Mouse (Mus musculus): Measurements from ENCODE around the gene Fnbp1. TPM values are rescaled to one million over a fixed set of nuclear protein-coding genes. Genes with fewer than 3 reads are reported as not detected.

The Fnbp1 gene
- polyA plus RNA-seq, 1 experiment from 2014 or later = 21.1 TPM

GRCm38 (mm10) chr2:31126048-31126447, 15.8 kb downstream of the Fnbp1 start:
- TF ChIP-seq CTCF (IDR thresholded peaks at IDR 0.05; ENCODE audit: low read depth) = no peak
- Histone ChIP-seq H3K9me3 (ENCODE audit: low read depth, low read length) (no peaks in the 10 kb centered on the region), H3K4me2 (no peak overlapping the region), H3K4me3 (ENCODE audit: low read depth, low read length) (no peak overlapping the region), H3K4me1 (ENCODE audit: insufficient read depth) (peaks cover 16% of the 10 kb centered on the region), H3K27ac (ENCODE audit: low read depth) (no peak overlapping the region), H3K36me3 (ENCODE audit: insufficient read depth) (no peaks in the 10 kb centered on the region), H3K9ac (no peak overlapping the region), H3K27me3 (ENCODE audit: insufficient read depth, low read length) (no peaks in the 10 kb centered on the region)
- WGBS = 83% methylated on average over 9 of the region's 9 CpGs
- DNase-seq (no peak), ATAC-seq (ENCODE audit: insufficient read depth) (no peak)

- Histone ChIP-seq H3K4me1 (ENCODE audit: insufficient read depth) (peaks cover 12% of the 10 kb centered on the region), H3K9ac (no peak overlapping the region), H3K9me3 (ENCODE audit: low read depth, low read length) (no peaks in the 10 kb centered on the region), H3K4me3 (ENCODE audit: low read depth, low read length) (no peak overlapping the region), H3K4me2 (no peak overlapping the region), H3K27ac (ENCODE audit: low read depth) (peak overlapping the region; percentile 19; the same call in 1 of the 2 replicates), H3K36me3 (ENCODE audit: insufficient read depth) (no peaks in the 10 kb centered on the region), H3K27me3 (ENCODE audit: insufficient read depth, low read length) (no peaks in the 10 kb centered on the region)
- DNase-seq (no peak), ATAC-seq (ENCODE audit: insufficient read depth) (no peak)
- 58% methylated on average over 7 of the region's 7 CpGs for WGBS
- no peak for TF ChIP-seq CTCF (IDR thresholded peaks at IDR 0.05; ENCODE audit: low read depth)
These were observed 16.7 kb downstream of the Fnbp1 start for GRCm38 (mm10) chr2:31125156-31125555.

GRCm38 (mm10) chr2:31124694-31125093, 17.1 kb downstream of the Fnbp1 start:
- peaks cover 12% of the 10 kb centered on the region for H3K4me1 ChIP-seq (ENCODE audit: insufficient read depth)
- no peaks in the 10 kb centered on the region for H3K36me3 ChIP-seq (ENCODE audit: insufficient read depth)
- 36% methylated on average over 2 of the region's 2 CpGs for WGBS
- no peak overlapping the region for H3K4me3 ChIP-seq (ENCODE audit: low read depth, low read length)
- DNase-seq (peak; percentile 67), ATAC-seq (ENCODE audit: insufficient read depth) (peak; percentile 45)
- H3K4me2 ChIP-seq = no peak overlapping the region
- no peaks in the 10 kb centered on the region for H3K27me3 ChIP-seq (ENCODE audit: insufficient read depth, low read length)
- TF ChIP-seq CTCF (IDR thresholded peaks at IDR 0.05; ENCODE audit: low read depth) = no peak
- H3K27ac ChIP-seq (ENCODE audit: low read depth) = peak overlapping the region; percentile 66
- no peaks in the 10 kb centered on the region for H3K9me3 ChIP-seq (ENCODE audit: low read depth, low read length)
- H3K9ac ChIP-seq = no peak overlapping the region

- no peak overlapping the region for H3K4me2 ChIP-seq
- no peak overlapping the region for H3K9ac ChIP-seq
- no peaks in the 10 kb centered on the region for H3K36me3 ChIP-seq (ENCODE audit: insufficient read depth)
- DNase-seq = no peak
- no peak overlapping the region for H3K4me3 ChIP-seq (ENCODE audit: low read depth, low read length)
- H3K27ac ChIP-seq (ENCODE audit: low read depth) = no peak overlapping the region
- H3K4me1 ChIP-seq (ENCODE audit: insufficient read depth) = peaks cover 12% of the 10 kb centered on the region
- H3K9me3 ChIP-seq (ENCODE audit: low read depth, low read length) = no peaks in the 10 kb centered on the region
- 87% methylated on average over 5 of the region's 5 CpGs for WGBS
- no peak for ATAC-seq (ENCODE audit: insufficient read depth)
- no peaks in the 10 kb centered on the region for H3K27me3 ChIP-seq (ENCODE audit: insufficient read depth, low read length)
- no peak for TF ChIP-seq CTCF (IDR thresholded peaks at IDR 0.05; ENCODE audit: low read depth)
These were observed 18.3 kb downstream of the Fnbp1 start for GRCm38 (mm10) chr2:31123493-31123892.

GRCm38 (mm10) chr2:31122806-31123205, 19.0 kb downstream of the Fnbp1 start:
- Histone ChIP-seq H3K9ac (no peak overlapping the region), H3K4me2 (no peak overlapping the region), H3K9me3 (ENCODE audit: low read depth, low read length) (no peaks in the 10 kb centered on the region), H3K4me1 (ENCODE audit: insufficient read depth) (peaks cover 12% of the 10 kb centered on the region), H3K27ac (ENCODE audit: low read depth) (no peak overlapping the region), H3K36me3 (ENCODE audit: insufficient read depth) (no peaks in the 10 kb centered on the region), H3K27me3 (ENCODE audit: insufficient read depth, low read length) (no peaks in the 10 kb centered on the region), H3K4me3 (ENCODE audit: low read depth, low read length) (no peak overlapping the region)
- 80% methylated on average over 5 of the region's 5 CpGs for WGBS
- ATAC-seq (ENCODE audit: insufficient read depth) (no peak), DNase-seq (no peak)
- TF ChIP-seq CTCF (IDR thresholded peaks at IDR 0.05; ENCODE audit: low read depth) = no peak

DNA sequence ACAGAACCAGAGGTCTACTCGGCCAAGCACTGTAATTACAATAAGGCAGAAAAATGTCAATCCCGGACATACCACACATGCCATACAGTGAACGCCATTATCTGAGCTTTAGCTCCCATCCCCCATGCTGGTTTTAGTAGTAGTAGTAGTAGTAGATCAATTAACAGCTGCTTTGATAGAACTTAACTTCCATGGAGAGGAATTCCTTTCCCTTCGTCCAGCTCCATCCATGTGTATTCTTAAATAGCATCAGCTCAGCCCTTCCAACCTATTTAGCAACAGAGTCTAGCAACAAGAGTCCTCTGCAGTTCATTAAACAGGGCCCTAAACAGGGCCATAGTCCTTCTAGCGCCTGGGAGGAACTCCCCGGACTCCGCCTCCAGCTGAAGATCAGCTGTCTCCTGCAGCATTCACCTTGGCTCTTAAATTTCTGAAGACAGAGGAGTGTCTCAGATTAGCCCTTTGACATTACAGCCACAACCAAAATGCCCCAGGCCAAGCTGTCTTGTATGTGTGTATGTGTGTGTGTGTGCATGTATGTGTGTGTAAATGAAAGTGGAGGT, 20.6 kb downstream of the Fnbp1 start:
- no peak for TF ChIP-seq CTCF (IDR thresholded peaks at IDR 0.05; ENCODE audit: low read depth)
- DNase-seq = no peak
- Histone ChIP-seq H3K9ac (no peak overlapping the region), H3K9me3 (ENCODE audit: low read depth, low read length) (no peaks in the 10 kb centered on the region), H3K27me3 (ENCODE audit: insufficient read depth, low read length) (no peaks in the 10 kb centered on the region), H3K4me3 (ENCODE audit: low read depth, low read length) (no peak overlapping the region), H3K4me2 (no peak overlapping the region), H3K36me3 (ENCODE audit: insufficient read depth) (no peaks in the 10 kb centered on the region), H3K4me1 (ENCODE audit: insufficient read depth) (peaks cover 7% of the 10 kb centered on the region), H3K27ac (ENCODE audit: low read depth) (no peak overlapping the region)
- ATAC-seq (ENCODE audit: insufficient read depth) = no peak
- 75% methylated on average over 7 of the region's 7 CpGs for WGBS

GRCm38 (mm10) chr2:31119795-31120194, 22.0 kb downstream of the Fnbp1 start:
- H3K36me3 ChIP-seq (ENCODE audit: insufficient read depth) = no peaks in the 10 kb centered on the region
- no peak overlapping the region for H3K4me2 ChIP-seq
- H3K27me3 ChIP-seq (ENCODE audit: insufficient read depth, low read length) = no peaks in the 10 kb centered on the region
- WGBS = 69% methylated on average over 13 of the region's 13 CpGs
- no peaks in the 10 kb centered on the region for H3K9me3 ChIP-seq (ENCODE audit: low read depth, low read length)
- H3K4me1 ChIP-seq (ENCODE audit: insufficient read depth) = peaks cover 11% of the 10 kb centered on the region
- no peak overlapping the region for H3K27ac ChIP-seq (ENCODE audit: low read depth)
- H3K9ac ChIP-seq = no peak overlapping the region
- no peak for TF ChIP-seq CTCF (IDR thresholded peaks at IDR 0.05; ENCODE audit: low read depth)
- ATAC-seq (ENCODE audit: insufficient read depth) (no peak), DNase-seq (no peak)
- no peak overlapping the region for H3K4me3 ChIP-seq (ENCODE audit: low read depth, low read length)
